Mouse (Mus musculus): Measurements from ENCODE around the gene Olfr1392. TPM values are rescaled to one million over a fixed set of nuclear protein-coding genes. Genes with fewer than 3 reads are reported as not detected.
"Not testable (repeated sequence)": the region's sequence is repeated elsewhere in the genome, so short reads cannot be mapped to it uniquely, and the experiment has no call there.

Gene Olfr1392
- not detected in 2 replicates for polyA plus RNA-seq (2016; fragmentation: Nextera tagmentation; extraction: Ambion mirVana)

- H3K27me3 ChIP-seq (replicated peaks); H3K9ac ChIP-seq; H3K4me3 ChIP-seq; H3K36me3 ChIP-seq; H3K4me2 ChIP-seq; H3K4me1 ChIP-seq; H3K27ac ChIP-seq; H3K9me3 ChIP-seq (replicated peaks); ATAC-seq: not testable (repeated sequence)
- WGBS (ENCODE audit: insufficient replicate concordance) = 44% methylated on average over 1 of the region's 1 CpGs
Observed at GRCm38 (mm10) chr11:49284982-49285381, at the start of gene Olfr1392. TSS of gene Olfr1392 (plus strand) at chr11:49285282.

- Histone ChIP-seq H3K4me2 (no peak overlapping the region), H3K27me3 (replicated peaks) (no peaks in the 10 kb centered on the region), H3K4me1 (peaks cover 6% of the 10 kb centered on the region; the same call in 1 of the 2 replicates), H3K9ac (no peak overlapping the region), H3K27ac (no peak overlapping the region), H3K9me3 (replicated peaks) (no peaks in the 10 kb centered on the region), H3K4me3 (no peak overlapping the region), H3K36me3 (no peaks in the 10 kb centered on the region)
- 55% methylated on average over 3 of the region's 3 CpGs for WGBS (ENCODE audit: insufficient replicate concordance)
- no peak for ATAC-seq
Observed at GRCm38 (mm10) chr11:49235459-49236207, 49.4 kb upstream of the Olfr1392 start.

- Histone ChIP-seq H3K9me3 (replicated peaks) (no peaks in the 10 kb centered on the region), H3K36me3 (no peaks in the 10 kb centered on the region), H3K9ac (no peak overlapping the region), H3K4me3 (no peak overlapping the region), H3K27me3 (replicated peaks) (no peaks in the 10 kb centered on the region), H3K27ac (no peak overlapping the region), H3K4me1 (peaks cover 10% of the 10 kb centered on the region; the same call in 1 of the 2 replicates), H3K4me2 (no peak overlapping the region)
- ATAC-seq = no peak
- 71% methylated on average over 1 of the region's 1 CpGs for WGBS (ENCODE audit: insufficient replicate concordance)
Observed at GRCm38 (mm10) chr11:49236891-49237290, 48.2 kb upstream of the Olfr1392 start.

- WGBS (ENCODE audit: insufficient replicate concordance) = 39% methylated on average over 2 of the region's 2 CpGs
- no peak for ATAC-seq
Observed at GRCm38 (mm10) chr11:49237532-49237931, 47.5 kb upstream of the Olfr1392 start.

GRCm38 (mm10) chr11:49240310-49240709, 44.8 kb upstream of the Olfr1392 start:
- WGBS (ENCODE audit: insufficient replicate concordance) = 67% methylated on average over 1 of the region's 1 CpGs
- ATAC-seq = no peak
- no peak overlapping the region for H3K4me2 ChIP-seq

More at GRCm38 (mm10) chr11:49237532-49237931, 47.5 kb upstream of the Olfr1392 start:
- no peaks in the 10 kb centered on the region for H3K27me3 ChIP-seq (replicated peaks)
- no peak overlapping the region for H3K4me3 ChIP-seq
- no peaks in the 10 kb centered on the region for H3K36me3 ChIP-seq
- H3K27ac ChIP-seq = no peak overlapping the region
- H3K9ac ChIP-seq = no peak overlapping the region
- H3K9me3 ChIP-seq (replicated peaks) = no peaks in the 10 kb centered on the region
- peaks cover 13% of the 10 kb centered on the region for H3K4me1 ChIP-seq
- no peak overlapping the region for H3K4me2 ChIP-seq

GRCm38 (mm10) chr11:49240874-49241273, 44.2 kb upstream of the Olfr1392 start:
- 52% methylated on average over 4 of the region's 4 CpGs for WGBS (ENCODE audit: insufficient replicate concordance)
- H3K27ac ChIP-seq = no peak overlapping the region

More at GRCm38 (mm10) chr11:49240310-49240709, 44.8 kb upstream of the Olfr1392 start:
- H3K4me1 ChIP-seq = peaks cover 33% of the 10 kb centered on the region
- H3K9ac ChIP-seq = no peak overlapping the region
- no peak overlapping the region for H3K4me3 ChIP-seq
- no peaks in the 10 kb centered on the region for H3K9me3 ChIP-seq (replicated peaks)
- no peak overlapping the region for H3K27ac ChIP-seq
- H3K36me3 ChIP-seq = no peaks in the 10 kb centered on the region
- no peaks in the 10 kb centered on the region for H3K27me3 ChIP-seq (replicated peaks)

GRCm38 (mm10) chr11:49241471-49241870, 43.6 kb upstream of the Olfr1392 start:
- Histone ChIP-seq H3K4me3 (no peak overlapping the region), H3K4me2 (no peak overlapping the region), H3K27ac (no peak overlapping the region), H3K36me3 (no peaks in the 10 kb centered on the region), H3K4me1 (peaks cover 45% of the 10 kb centered on the region), H3K9ac (no peak overlapping the region), H3K27me3 (replicated peaks) (no peaks in the 10 kb centered on the region), H3K9me3 (replicated peaks) (no peaks in the 10 kb centered on the region)
- 12% methylated on average over 1 of the region's 1 CpGs for WGBS (ENCODE audit: insufficient replicate concordance)
- no peak for ATAC-seq

More at GRCm38 (mm10) chr11:49240874-49241273, 44.2 kb upstream of the Olfr1392 start:
- ATAC-seq = no peak
- Histone ChIP-seq H3K36me3 (no peaks in the 10 kb centered on the region), H3K27me3 (replicated peaks) (no peaks in the 10 kb centered on the region), H3K4me2 (no peak overlapping the region), H3K4me1 (peaks cover 39% of the 10 kb centered on the region), H3K4me3 (no peak overlapping the region), H3K9ac (no peak overlapping the region), H3K9me3 (replicated peaks) (no peaks in the 10 kb centered on the region)

GRCm38 (mm10) chr11:49242944-49243626, 42.0 kb upstream of the Olfr1392 start:
- Histone ChIP-seq H3K9me3 (replicated peaks) (no peaks in the 10 kb centered on the region), H3K4me2 (peak overlapping the region; percentile 91), H3K9ac (peak overlapping the region; percentile 73), H3K4me3 (peak overlapping the region; percentile 71), H3K4me1 (peaks cover 61% of the 10 kb centered on the region), H3K27me3 (replicated peaks) (no peaks in the 10 kb centered on the region), H3K27ac (peak overlapping the region; percentile 95), H3K36me3 (no peaks in the 10 kb centered on the region)
- WGBS (ENCODE audit: insufficient replicate concordance) = 23% methylated on average over 11 of the region's 11 CpGs
- no peak for ATAC-seq

- ATAC-seq = peak; percentile 89
- Histone ChIP-seq H3K27me3 (replicated peaks) (no peaks in the 10 kb centered on the region), H3K4me3 (peak within 1 kb of the TSS; percentile 71), H3K36me3 (no peaks in the 10 kb centered on the region), H3K4me2 (peak within 1 kb of the TSS; percentile 91), H3K9ac (peak within 1 kb of the TSS; percentile 73), H3K27ac (peak within 1 kb of the TSS; percentile 95), H3K4me1 (peaks cover 70% of the 10 kb centered on the region), H3K9me3 (replicated peaks) (no peaks in the 10 kb centered on the region)
- WGBS (ENCODE audit: insufficient replicate concordance) = under 1% methylated on average over 60 of the region's 60 CpGs
Observed at GRCm38 (mm10) chr11:49243727-49244594, 41.1 kb upstream of the Olfr1392 start, which contains the start of gene Mgat1. TSS of gene Mgat1 (plus strand) at chr11:49244191.

GRCm38 (mm10) chr11:49244595-49244930, 40.5 kb upstream of the Olfr1392 start:
- Histone ChIP-seq H3K27ac (peak overlapping the region; percentile 95), H3K4me2 (peak overlapping the region; percentile 91), H3K36me3 (no peaks in the 10 kb centered on the region), H3K9ac (peak overlapping the region; percentile 73), H3K4me1 (peaks cover 74% of the 10 kb centered on the region), H3K4me3 (peak overlapping the region; percentile 71), H3K9me3 (replicated peaks) (no peaks in the 10 kb centered on the region), H3K27me3 (replicated peaks) (no peaks in the 10 kb centered on the region)
- WGBS (ENCODE audit: insufficient replicate concordance) = 4% methylated on average over 4 of the region's 4 CpGs
- ATAC-seq = no peak

GRCm38 (mm10) chr11:49245176-49245575, 39.9 kb upstream of the Olfr1392 start:
- no peaks in the 10 kb centered on the region for H3K36me3 ChIP-seq
- peak overlapping the region; percentile 91 for H3K4me2 ChIP-seq
- WGBS (ENCODE audit: insufficient replicate concordance) = 15% methylated on average over 7 of the region's 7 CpGs
- H3K4me3 ChIP-seq = peak overlapping the region; percentile 71
- no peaks in the 10 kb centered on the region for H3K9me3 ChIP-seq (replicated peaks)
- no peaks in the 10 kb centered on the region for H3K27me3 ChIP-seq (replicated peaks)
- ATAC-seq = no peak
- no peak overlapping the region for H3K9ac ChIP-seq
- H3K27ac ChIP-seq = peak overlapping the region; percentile 95
- H3K4me1 ChIP-seq = peaks cover 76% of the 10 kb centered on the region

All from liver, embryonic 12.5 days (tissue).